Mouse (Mus musculus): ENCODE measurements around the gene Olfr743. TPM values are rescaled to one million over a fixed set of nuclear protein-coding genes. Genes with fewer than 3 reads are reported as not detected.
"Not testable (repeated sequence)": the region's sequence is repeated elsewhere in the genome, so short reads cannot be mapped to it uniquely, and the experiment has no call there.

Gene Olfr743
- not detected in 2 replicates for polyA plus RNA-seq (2014; fragmentation: Nextera tagmentation; extraction: Ambion mirVana)

GRCm38 (mm10) chr14:50521539-50521938, at the start of gene Olfr743:
Gene Olfr743 (plus strand): TSS chr14:50521839.
- no peak within 1 kb of the TSS for H3K4me2 ChIP-seq
- no peaks in the 10 kb centered on the region for H3K27me3 ChIP-seq (ENCODE audit: insufficient read depth, low read length)
- ATAC-seq (ENCODE audit: insufficient read depth) (no peak), DNase-seq (no peak)
- H3K4me3 ChIP-seq (ENCODE audit: low read depth, low read length), result no peak within 1 kb of the TSS
- no peak within 1 kb of the TSS for H3K27ac ChIP-seq (ENCODE audit: low read depth)
- TF ChIP-seq CTCF (IDR thresholded peaks at IDR 0.05; ENCODE audit: low read depth), result no peak
- no peaks in the 10 kb centered on the region for H3K9me3 ChIP-seq (ENCODE audit: low read depth, low read length)
- no peak within 1 kb of the TSS for H3K9ac ChIP-seq
- H3K4me1 ChIP-seq (ENCODE audit: insufficient read depth), result no peaks in the 10 kb centered on the region
- no peaks in the 10 kb centered on the region for H3K36me3 ChIP-seq (ENCODE audit: insufficient read depth)

DNA sequence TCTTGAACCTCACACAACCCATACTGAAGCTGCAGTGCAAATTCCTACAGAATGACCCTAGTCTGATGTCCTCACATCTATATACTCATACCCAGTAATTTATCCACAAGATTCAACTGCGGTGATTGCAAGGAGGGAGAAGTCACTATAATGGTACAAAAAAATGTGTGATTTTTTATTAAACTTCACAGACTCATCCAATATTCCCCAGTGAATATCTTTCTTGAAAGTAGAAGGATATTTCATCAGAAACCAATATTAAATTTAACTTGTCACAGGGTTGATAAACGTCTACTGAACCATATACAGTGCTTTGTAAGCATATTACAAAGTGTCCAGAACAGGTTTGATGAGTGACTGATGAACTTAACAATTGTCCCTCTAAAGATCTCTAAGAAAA, 49.2 kb upstream of the Olfr743 start, which contains the start of gene Olfr741:
TSS of gene Olfr741 (plus strand) at position 301 of the 400 bp plus-strand sequence.
- TF ChIP-seq CTCF (IDR thresholded peaks at IDR 0.05; ENCODE audit: low read depth), result no peak
- Histone ChIP-seq H3K9ac (no peak within 1 kb of the TSS), H3K4me2 (no peak within 1 kb of the TSS)

DNA sequence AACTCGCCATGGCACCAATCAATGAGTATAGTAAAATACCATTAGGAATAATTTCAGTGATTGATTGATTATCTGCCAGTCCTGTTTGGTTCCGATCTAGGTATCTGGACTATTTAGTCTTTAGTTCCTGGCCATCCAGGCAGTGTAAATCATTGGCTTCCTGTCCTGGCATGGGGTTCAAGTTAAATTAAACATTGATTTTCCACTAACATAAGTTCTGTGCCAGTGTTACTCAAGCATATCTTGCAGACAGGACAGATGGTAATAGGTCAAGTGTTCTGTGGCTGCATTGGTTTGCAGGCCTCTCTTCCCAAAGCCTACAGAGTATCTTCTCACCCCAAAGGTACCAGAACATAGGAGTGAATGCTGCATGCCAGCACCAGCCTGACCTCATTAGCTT, 43.2 kb upstream of the Olfr743 start:
- no peak for DNase-seq
- no peaks in the 10 kb centered on the region for H3K4me1 ChIP-seq (ENCODE audit: insufficient read depth)
- no peak overlapping the region for H3K9ac ChIP-seq
- H3K4me2 ChIP-seq, result no peak overlapping the region
- H3K27ac ChIP-seq (ENCODE audit: low read depth), result no peak overlapping the region
- no peaks in the 10 kb centered on the region for H3K9me3 ChIP-seq (ENCODE audit: low read depth, low read length)
- no peaks in the 10 kb centered on the region for H3K27me3 ChIP-seq (ENCODE audit: insufficient read depth, low read length)
- TF ChIP-seq CTCF (IDR thresholded peaks at IDR 0.05; ENCODE audit: low read depth), result no peak
- no peaks in the 10 kb centered on the region for H3K36me3 ChIP-seq (ENCODE audit: insufficient read depth)
- ATAC-seq (ENCODE audit: insufficient read depth), result no peak
- H3K4me3 ChIP-seq (ENCODE audit: low read depth, low read length), result no peak overlapping the region
- WGBS, result 59% methylated on average over 2 of the region's 2 CpGs

More for the DNA sequence above, 49.2 kb upstream of the Olfr743 start, which contains the start of gene Olfr741:
- no peaks in the 10 kb centered on the region for H3K9me3 ChIP-seq (ENCODE audit: low read depth, low read length)
- H3K4me3 ChIP-seq (ENCODE audit: low read depth, low read length), result no peak within 1 kb of the TSS
- 71% methylated on average over 2 of the region's 2 CpGs for WGBS
- ATAC-seq (ENCODE audit: insufficient read depth), result no peak
- H3K27ac ChIP-seq (ENCODE audit: low read depth), result no peak within 1 kb of the TSS
- no peaks in the 10 kb centered on the region for H3K27me3 ChIP-seq (ENCODE audit: insufficient read depth, low read length)
- no peak for DNase-seq
- no peaks in the 10 kb centered on the region for H3K4me1 ChIP-seq (ENCODE audit: insufficient read depth)
- H3K36me3 ChIP-seq (ENCODE audit: insufficient read depth), result no peaks in the 10 kb centered on the region

- H3K4me2 ChIP-seq, result no peak within 1 kb of the TSS
- 41% methylated on average over 2 of the region's 2 CpGs for WGBS
- no peaks in the 10 kb centered on the region for H3K4me1 ChIP-seq (ENCODE audit: insufficient read depth)
- H3K27me3 ChIP-seq (ENCODE audit: insufficient read depth, low read length), result no peaks in the 10 kb centered on the region
- H3K4me3 ChIP-seq (ENCODE audit: low read depth, low read length), result no peak within 1 kb of the TSS
- H3K9ac ChIP-seq, result no peak within 1 kb of the TSS
- no peak for TF ChIP-seq CTCF (IDR thresholded peaks at IDR 0.05; ENCODE audit: low read depth)
- DNase-seq (no peak), ATAC-seq (ENCODE audit: insufficient read depth) (no peak)
- no peak within 1 kb of the TSS for H3K27ac ChIP-seq (ENCODE audit: low read depth)
- H3K36me3 ChIP-seq (ENCODE audit: insufficient read depth), result no peaks in the 10 kb centered on the region
- no peaks in the 10 kb centered on the region for H3K9me3 ChIP-seq (ENCODE audit: low read depth, low read length)
Measured at GRCm38 (mm10) chr14:50503300-50503699, 18.3 kb upstream of the Olfr743 start, which contains the start of gene Olfr742. Gene Olfr742 (plus strand): TSS chr14:50503600.

GRCm38 (mm10) chr14:50552734-50553133, 31.1 kb downstream of the Olfr743 start:
- Histone ChIP-seq H3K4me2 (no peak overlapping the region), H3K4me3 (ENCODE audit: low read depth, low read length) (no peak overlapping the region), H3K27me3 (ENCODE audit: insufficient read depth, low read length) (no peaks in the 10 kb centered on the region), H3K9me3 (ENCODE audit: low read depth, low read length) (no peaks in the 10 kb centered on the region; the same call in 1 of the 2 replicates), H3K36me3 (ENCODE audit: insufficient read depth) (no peaks in the 10 kb centered on the region), H3K27ac (ENCODE audit: low read depth) (no peak overlapping the region), H3K9ac (no peak overlapping the region), H3K4me1 (ENCODE audit: insufficient read depth) (no peaks in the 10 kb centered on the region)
- TF ChIP-seq CTCF (IDR thresholded peaks at IDR 0.05; ENCODE audit: low read depth), result no peak
- DNase-seq (no peak), ATAC-seq (ENCODE audit: insufficient read depth) (no peak)
- 90% methylated on average over 2 of the region's 2 CpGs for WGBS

DNA sequence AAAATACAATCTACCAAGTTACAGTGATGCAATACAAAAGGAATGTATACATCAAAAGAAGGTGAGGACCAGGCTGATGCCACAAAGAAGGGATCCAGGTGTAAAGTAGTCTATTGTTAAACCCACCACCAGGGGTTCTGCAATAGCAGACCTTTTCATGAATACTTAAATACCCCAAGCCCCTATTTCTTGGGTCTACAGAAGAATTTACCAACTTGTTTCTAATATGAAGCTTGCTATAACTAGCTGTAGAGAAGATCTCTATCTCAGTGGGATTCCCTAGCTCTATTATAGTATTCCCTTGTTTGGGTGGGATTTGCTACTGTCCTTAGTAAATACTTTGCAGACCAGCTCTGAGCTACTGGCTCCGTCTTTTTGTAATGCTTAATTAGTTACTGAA, 51.4 kb downstream of the Olfr743 start:
- not testable (repeated sequence) for H3K4me3 ChIP-seq (ENCODE audit: low read depth, low read length); H3K9ac ChIP-seq; H3K4me1 ChIP-seq (ENCODE audit: insufficient read depth); H3K27me3 ChIP-seq (ENCODE audit: insufficient read depth, low read length); ATAC-seq (ENCODE audit: insufficient read depth); H3K36me3 ChIP-seq (ENCODE audit: insufficient read depth); H3K27ac ChIP-seq (ENCODE audit: low read depth); H3K4me2 ChIP-seq; DNase-seq; H3K9me3 ChIP-seq (ENCODE audit: low read depth, low read length)
- WGBS, result 79% methylated on average over 1 of the region's 1 CpGs

Other genes with a start within 250 kb of the Olfr743 start
- gene Olfr732, start 237.6 kb upstream of the Olfr743 start, polyA plus RNA-seq (2014; fragmentation: Nextera tagmentation; extraction: Ambion mirVana), result not detected in 2 replicates
- not detected in 2 replicates for gene Olfr733, start 220.3 kb upstream of the Olfr743 start, polyA plus RNA-seq (2014; fragmentation: Nextera tagmentation; extraction: Ambion mirVana)
- gene Olfr734, start 195.1 kb upstream of the Olfr743 start, polyA plus RNA-seq (2014; fragmentation: Nextera tagmentation; extraction: Ambion mirVana), result not detected in 2 replicates
- gene Olfr735, start 173.0 kb upstream of the Olfr743 start, polyA plus RNA-seq (2014; fragmentation: Nextera tagmentation; extraction: Ambion mirVana), result not detected in 2 replicates
- not detected in 2 replicates for gene Tlr11, start 163.9 kb upstream of the Olfr743 start, polyA plus RNA-seq (2014; fragmentation: Nextera tagmentation; extraction: Ambion mirVana)
- gene Olfr736, start 140.7 kb upstream of the Olfr743 start, polyA plus RNA-seq (2014; fragmentation: Nextera tagmentation; extraction: Ambion mirVana), result not detected in 2 replicates
- gene Olfr738, start 114.3 kb upstream of the Olfr743 start, polyA plus RNA-seq (2014; fragmentation: Nextera tagmentation; extraction: Ambion mirVana), result not detected in 2 replicates
- not detected in 2 replicates for gene Olfr739, start 103.2 kb upstream of the Olfr743 start, polyA plus RNA-seq (2014; fragmentation: Nextera tagmentation; extraction: Ambion mirVana)
- not detected in 2 replicates for gene Olfr740, start 76.3 kb upstream of the Olfr743 start, polyA plus RNA-seq (2014; fragmentation: Nextera tagmentation; extraction: Ambion mirVana)
- gene Olfr741, start 49.1 kb upstream of the Olfr743 start, polyA plus RNA-seq (2014; fragmentation: Nextera tagmentation; extraction: Ambion mirVana), result not detected in 2 replicates
- gene Olfr742, start 18.2 kb upstream of the Olfr743 start, polyA plus RNA-seq (2014; fragmentation: Nextera tagmentation; extraction: Ambion mirVana), result not detected in 2 replicates
- gene Olfr744, start 93.0 kb downstream of the Olfr743 start, polyA plus RNA-seq (2014; fragmentation: Nextera tagmentation; extraction: Ambion mirVana), result not detected in 2 replicates
- not detected in 2 replicates for gene Olfr745, start 117.5 kb downstream of the Olfr743 start, polyA plus RNA-seq (2014; fragmentation: Nextera tagmentation; extraction: Ambion mirVana)
- not detected in 2 replicates for gene Olfr746, start 125.2 kb downstream of the Olfr743 start, polyA plus RNA-seq (2014; fragmentation: Nextera tagmentation; extraction: Ambion mirVana)
- gene Olfr747, start 171.4 kb downstream of the Olfr743 start, polyA plus RNA-seq (2014; fragmentation: Nextera tagmentation; extraction: Ambion mirVana), result not detected in 2 replicates
- gene Olfr748, start 185.5 kb downstream of the Olfr743 start, polyA plus RNA-seq (2014; fragmentation: Nextera tagmentation; extraction: Ambion mirVana), result not detected in 2 replicates
- gene Olfr749, start 223.3 kb downstream of the Olfr743 start, polyA plus RNA-seq (2014; fragmentation: Nextera tagmentation; extraction: Ambion mirVana), result not detected in 2 replicates